Mouse (Mus musculus) v-Abl transformed pro-B cells (cell line): ENCODE results near the gene Prdm13.

Experiments
- in situ Hi-C, 2 experiments: fragments of 400-800 bp; cut with MboI; formaldehyde crosslinking; loops; one replicate each; pipeline ENCODE4 v1.15.1; 2025; ENCODE audit not compliant: unreplicated experiment in 2 of 2

The Prdm13 gene

DNA sequence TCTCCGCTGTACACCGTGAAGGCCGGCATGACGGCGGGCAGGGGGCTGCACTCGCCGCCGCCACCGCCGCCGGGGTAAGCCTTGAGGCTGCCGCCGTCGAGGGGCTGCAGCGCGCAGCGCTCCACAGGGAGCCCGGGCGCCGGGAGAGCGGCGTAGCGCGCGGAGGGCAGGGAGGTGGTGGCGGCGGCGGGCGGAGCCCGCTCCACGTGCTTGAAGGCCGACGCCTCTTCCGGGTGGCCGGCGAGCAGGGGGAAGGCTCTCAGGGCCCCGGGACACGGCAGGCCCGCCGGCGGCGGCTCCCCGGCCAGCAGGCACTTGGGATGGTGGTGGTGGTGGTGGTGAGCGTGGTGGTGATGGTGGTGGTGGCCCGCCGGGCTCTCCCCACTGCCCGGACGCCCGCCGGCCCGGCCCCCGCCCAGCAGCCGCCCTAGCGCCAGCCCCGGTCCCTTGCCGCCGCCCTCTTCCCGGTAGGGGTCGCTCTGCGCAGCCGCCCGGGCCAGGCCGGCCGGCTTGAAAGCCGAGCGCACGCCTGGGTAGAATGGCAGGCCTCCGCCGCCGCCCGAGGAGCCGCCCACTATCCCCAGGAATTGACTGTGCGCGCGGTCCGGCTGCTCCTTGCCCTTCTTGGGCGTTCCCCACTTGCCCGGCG, 6.7 kb downstream of the Prdm13 start:
- in situ Hi-C loops = no loop called here

DNA sequence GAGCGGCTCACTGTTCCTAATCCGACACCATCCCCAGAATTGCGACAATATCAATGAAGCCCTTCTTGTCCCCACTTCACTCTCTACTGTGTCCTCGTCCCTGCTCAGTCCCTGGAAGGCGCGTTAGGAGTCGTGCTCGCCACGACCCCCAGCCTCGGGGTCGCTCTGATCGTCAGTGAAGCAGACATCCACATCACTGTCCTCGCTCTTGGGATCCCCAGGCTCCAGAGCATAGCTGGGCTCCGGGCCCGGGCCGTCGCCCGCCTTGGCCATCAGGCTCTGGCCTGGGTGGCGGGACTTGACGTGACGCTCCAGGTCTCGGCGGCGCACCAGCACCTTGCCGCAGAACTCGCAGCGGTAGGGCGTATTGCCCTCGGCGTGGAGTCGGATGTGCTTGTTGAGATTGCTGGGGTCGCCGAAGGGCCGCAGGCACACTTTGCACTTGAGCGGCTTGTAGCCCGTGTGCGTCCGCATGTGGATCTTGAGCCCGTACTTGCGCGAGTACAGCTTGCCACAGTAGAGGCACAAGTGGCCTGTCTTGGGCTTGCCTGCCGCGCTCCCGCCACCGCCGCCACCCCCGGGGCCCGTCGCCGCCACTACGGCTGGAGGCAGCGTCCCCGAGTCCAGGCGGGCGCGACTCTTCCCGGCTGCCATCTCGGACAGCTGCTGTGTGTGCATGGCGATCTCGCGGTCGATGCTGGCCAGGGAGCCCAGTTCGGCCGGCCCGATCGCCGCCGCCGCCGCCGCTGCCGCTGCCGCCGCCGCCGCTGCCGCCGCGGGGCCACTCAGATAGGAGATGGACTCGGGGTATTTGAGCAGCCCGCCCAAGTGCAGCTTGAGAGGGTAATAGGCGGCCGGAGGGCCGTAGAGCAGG, 7.4 kb downstream of the Prdm13 start:
- in situ Hi-C loops = no loop called here

DNA sequence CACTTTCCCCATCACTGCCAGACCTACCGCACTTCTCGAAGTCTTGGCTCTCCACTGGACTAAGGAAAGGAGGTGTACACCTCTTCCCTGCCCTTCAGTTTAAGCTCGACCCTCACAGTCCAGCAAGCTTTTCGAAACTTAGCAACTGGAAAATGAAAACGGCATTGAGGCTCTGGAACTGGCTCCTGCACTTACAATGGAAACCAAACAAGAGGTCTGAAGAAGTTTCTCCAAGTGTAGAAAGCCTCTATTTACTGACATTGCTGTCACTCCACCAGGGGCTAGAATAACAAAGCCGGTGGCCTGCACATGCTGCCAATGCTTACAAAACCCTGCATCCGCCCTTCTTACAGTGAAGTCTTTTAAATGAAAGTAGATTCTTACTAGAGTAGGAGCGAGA, 11.1 kb downstream of the Prdm13 start:
- in situ Hi-C loops = no loop called here

DNA sequence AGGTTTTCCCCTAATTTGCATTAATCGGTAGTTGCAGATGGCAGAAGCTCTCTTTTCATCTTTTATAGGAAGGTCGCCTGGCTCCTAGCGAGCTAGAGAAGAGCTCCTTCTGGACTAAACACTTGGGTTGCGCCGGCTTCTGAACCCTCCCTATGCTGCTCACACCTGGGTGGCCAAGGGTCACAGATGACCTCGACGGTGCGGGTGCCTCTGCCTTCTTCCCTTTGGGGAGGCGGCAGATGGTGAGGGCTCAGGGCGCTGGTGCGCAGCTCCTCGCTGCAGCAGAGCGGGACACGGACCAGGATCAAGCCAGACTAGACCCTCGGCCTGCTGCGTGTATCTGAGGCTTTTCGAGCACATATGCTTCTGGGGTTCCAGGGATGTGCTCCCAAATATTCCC, 11.7 kb downstream of the Prdm13 start:
- in situ Hi-C loops = no loop called here

DNA sequence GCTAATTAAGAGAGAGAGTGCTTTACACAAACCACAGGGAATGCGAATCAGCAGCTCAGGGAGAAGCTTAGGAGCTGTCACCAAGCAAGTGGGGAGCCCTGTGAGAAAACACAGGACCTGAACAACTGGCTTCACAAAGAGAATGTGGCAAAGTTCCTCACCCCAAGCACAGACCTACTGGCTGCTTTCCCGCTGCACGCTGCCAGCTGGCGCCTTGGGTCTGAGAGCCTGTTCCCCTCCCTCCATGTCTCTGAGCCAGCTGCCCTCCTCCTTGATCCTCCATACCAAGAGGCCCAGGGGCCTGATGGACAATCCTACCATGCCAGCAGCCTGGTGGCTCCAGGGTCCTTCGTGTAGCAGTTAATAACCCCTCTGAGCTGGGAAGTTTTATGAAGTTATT, 19.8 kb downstream of the Prdm13 start:
- in situ Hi-C loops = no loop called here

DNA sequence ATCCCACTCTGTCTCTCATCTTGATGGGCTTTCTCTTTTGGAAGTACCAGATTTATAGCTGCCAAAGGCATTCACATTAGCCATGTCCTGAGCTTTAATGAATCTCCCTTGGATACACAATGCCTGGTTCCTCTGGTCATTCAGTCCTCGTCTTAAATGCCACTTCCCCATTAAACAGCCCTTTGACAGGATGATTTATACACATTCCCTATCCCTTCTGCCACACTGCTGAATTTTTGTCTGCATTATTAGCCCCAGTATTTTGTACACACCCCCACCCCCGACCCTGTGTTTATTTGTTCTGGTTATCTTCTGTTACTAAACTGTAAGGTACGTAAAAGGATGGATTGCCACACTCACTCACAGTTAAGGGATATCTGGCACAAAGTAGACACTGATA, 27.6 kb downstream of the Prdm13 start:
- in situ Hi-C loops = no loop called here

DNA sequence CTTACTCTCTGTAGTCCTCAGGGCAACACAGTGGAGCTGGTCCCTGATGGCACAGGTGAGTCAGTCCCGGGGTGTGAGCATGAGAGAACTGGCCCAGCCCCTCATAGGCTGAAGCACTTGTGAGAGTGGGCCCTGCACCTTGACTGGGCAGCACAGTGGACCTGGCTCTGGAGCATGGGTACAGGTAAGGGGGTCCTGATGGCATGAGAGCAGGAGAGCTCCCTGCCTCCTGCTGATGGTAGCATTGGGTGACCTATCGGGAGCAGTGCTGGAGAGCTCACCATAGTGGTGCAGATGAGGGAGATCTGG, 56.5 kb downstream of the Prdm13 start:
- in situ Hi-C loops = no loop called here

DNA sequence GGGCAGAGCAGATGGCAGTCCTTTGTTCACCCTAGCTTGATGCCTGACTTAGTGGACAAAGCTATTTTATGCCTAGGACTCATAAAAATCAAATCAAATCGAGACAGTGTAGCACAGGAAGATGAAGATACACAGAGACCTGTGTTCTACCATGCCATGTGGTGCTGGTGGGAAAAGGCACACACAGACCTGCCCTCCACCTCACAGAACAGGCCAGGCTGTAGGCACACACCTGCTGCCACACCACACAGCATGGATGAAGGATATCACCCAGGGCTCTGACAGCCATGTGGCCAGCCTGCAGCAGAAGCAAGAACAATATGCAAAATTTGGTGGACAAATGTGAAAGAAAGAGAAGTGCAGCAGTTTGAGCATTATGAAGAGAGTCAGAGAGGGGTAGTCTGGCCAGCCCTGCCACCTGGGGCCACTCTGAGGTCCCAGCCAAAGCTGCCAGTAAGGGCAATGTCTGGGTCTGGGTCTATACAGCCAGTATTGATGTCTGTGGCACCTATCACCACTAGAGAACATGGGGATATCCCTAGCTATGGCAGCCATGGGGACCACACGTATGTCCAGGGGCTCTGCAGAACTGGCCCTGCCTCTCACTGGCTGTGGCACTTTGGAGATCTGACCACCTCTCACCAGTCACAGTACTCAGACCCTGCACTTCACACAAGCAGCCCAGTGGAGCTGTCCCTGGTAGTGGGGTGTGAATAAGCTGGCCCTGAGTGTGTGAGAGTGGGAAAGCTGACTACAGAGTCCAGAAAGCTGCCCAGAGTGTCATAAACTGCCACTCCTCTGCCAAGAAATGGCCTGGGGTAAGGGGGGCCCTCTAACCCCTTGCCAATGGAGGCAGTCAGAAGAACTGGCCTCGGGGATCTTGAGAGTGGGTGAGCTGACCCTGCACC, 57.1 kb downstream of the Prdm13 start:
- in situ Hi-C loops = no loop called here
